Mouse (Mus musculus) hindlimb bud, embryonic 11.5 days (tissue): ENCODE data around the gene Sntb2.
"Not testable (repeated sequence)": the region's sequence is repeated elsewhere in the genome, so short reads cannot be mapped to it uniquely, and the experiment has no call there.

Experiments
- DNase-seq: peaks from one replicate; pipeline ENCODE4 v3.0.0-alpha.2; 2012; ENCODE audit warnings: low read depth, low spot score; ENCODE audit errors: extremely low spot score

Sntb2 gene

DNA sequence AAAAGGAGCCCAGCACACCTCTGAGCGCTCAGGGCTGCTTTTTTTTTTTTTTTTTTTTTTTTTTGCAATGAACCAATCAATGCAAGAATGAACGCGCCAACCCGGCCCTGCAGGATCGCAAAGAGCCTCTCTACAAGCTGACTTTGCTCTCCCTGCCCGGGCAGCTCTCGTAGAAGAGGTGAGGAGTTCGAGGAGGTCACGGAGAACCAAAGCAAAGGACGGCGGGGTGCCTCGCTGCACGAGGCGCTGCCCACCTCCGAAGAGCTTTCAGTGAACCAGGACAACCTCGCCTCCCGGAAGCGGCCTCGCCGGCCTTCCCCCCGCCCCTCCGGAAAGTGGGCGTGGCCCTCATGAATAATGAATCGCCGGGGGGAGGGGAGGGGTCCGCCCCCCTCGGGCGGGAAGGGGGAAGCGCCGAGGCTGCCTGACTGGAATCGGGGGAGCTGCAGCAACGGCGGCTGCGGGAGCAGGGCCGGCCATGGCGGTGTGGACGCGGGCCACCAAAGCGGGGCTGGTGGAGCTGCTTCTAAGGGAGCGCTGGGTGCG, at the start of gene Sntb2:
Gene Sntb2 (plus strand): TSS at position 427 of the 546 bp plus-strand sequence.
- peak; percentile 85 for DNase-seq

DNA sequence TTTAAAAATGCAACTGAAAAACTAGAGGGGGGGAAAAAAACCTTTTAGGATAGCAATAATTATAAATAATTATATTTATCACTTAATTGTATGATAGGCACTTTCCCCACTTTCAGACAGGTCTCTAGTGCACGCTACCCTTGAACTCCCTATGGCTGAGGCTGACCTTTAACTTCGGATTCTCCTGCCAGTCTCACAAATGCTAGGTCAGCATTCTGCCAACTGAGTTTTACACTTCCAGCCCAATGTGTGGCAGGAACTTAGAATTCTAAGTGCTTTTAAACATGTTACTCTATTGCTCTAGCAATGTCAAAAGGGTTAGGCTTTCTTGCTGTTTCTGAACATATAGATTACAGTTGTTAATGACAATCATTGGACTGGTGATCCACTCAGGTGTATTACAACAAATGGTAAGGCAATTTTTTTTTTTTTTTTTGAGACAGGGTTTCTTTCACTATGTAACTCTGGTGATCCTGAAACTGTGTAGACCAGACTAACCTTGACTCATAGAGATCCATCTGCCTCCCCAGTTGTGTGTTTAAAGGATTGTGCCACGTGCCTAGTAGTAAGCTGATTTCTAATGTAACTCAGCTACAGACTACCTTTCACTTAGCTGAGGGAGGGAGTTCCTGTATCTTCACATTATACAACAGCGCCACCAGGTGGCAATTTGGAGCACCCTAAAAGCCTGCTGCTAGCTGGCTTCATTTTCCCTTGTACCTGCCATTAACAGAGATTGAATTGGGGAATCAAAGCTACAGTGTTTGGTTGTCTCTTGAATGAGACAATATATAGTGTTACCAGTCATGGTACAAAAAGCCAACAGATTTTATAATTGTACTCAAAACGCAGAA, 48.0 kb upstream of the Sntb2 start:
- DNase-seq = peak; percentile 73

DNA sequence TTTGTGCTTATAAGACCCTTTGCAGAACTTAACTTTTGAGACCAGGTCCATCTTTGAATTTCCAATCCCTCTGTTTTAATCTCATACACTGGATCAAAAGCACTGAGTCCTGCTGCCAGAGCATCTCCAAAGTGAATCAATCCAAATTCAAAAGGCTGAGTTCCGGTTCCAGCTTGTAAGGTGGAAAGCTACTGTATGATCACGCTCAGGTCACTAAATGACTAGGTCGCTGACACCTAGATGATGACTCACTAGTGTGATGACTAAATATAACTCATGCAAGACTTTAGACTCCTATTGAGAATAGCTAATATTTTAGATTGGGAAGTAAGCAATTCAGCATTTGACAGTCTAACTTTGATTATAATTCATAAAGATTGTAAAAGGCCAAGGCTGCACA, 46.7 kb upstream of the Sntb2 start:
- no peak for DNase-seq

DNA sequence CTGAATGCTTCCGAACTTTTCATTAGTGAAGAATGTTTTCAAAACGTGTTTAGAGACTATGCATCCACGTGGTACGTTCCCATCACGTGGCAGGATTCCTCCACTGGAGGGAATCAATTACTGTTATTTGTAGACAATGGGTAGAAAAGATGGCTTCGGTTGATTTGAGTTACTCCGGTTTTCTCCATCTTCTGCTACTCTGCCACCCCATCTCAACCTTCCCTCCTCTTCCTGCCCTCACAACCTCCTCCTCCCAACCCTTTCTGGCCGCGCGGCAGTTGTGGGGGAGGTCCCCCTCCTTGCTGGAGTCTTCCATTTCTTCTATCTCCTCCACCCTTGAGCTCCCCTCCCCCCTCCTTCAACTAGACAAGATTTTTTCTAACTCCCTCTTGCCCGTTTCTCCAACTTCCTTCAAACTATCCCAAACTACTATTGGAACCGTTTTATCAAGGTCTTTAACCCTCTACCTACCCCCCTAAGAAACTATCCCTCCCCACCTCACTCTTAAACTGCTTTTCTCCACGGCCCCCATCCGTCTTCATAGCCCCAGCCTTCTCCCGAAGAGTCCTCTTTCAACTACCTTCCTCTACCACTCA, 43.2 kb upstream of the Sntb2 start:
- DNase-seq = no peak

DNA sequence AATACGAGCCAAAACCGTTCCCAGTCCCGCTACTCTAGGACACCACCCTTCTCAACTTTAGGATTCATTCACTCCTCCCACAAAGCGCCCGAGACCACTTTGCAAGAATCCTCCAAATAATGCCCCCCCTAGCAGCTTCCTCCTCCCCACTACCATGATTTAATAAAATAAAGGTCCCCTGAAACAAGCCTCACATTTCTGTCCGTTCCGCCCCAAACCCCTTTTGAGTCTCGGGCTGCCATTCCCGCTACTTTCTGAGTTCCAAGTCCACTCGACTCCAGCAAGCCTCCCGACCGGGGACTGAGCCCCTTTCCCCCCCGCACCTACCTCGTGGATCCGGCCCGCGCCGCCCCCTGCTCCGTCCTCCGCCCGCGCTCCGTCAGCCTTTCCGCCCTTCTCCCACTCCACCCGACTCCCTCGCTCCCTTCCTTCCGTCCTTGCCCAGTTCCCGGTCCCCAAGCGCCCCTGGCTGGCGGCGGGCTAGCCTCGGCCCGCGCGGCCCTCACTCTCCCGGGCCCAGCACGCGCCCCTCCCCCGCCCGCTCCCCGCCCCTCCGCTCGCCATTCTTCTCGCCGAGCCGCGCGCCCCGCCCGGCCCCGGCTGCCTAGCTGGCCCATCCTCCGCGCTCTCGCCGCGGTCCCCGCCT, 42.6 kb upstream of the Sntb2 start:
- no peak for DNase-seq

DNA sequence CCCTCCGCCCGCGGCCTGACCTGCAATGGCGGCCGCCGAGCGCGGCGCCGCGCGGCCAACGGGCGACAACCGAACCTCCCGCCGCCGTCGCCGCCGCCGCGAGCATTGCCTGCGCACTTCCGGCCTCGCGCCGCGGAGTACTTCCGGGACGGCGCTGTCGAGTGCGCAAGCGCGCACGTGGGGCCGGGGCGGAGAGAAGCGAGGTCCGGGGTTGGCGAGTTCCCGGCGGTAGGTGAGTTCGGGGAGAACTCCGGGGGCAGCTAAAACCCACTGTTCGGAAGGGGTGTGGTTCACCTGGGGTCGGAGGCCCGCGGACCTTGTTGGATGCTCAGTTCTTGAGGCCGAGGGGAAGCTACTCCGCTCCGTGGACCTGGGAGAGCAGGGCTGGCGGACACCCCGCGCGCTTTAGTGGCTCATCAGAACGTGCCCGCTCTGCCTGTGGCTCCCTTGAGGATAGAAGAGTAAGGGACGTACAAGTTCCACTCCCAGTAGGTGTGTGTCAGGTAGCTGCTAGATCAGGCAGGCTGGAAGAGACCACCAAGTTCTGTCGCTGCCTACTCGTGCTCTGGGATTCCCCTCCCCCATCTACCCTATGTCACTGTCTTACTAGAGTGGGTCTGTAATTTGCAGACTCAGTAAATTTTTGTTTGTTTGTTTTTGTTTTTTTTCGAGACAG, 41.9 kb upstream of the Sntb2 start, which contains the start of gene Utp4:
Gene Utp4 (plus strand): TSS at position 156 of the 676 bp plus-strand sequence.
- no peak for DNase-seq

DNA sequence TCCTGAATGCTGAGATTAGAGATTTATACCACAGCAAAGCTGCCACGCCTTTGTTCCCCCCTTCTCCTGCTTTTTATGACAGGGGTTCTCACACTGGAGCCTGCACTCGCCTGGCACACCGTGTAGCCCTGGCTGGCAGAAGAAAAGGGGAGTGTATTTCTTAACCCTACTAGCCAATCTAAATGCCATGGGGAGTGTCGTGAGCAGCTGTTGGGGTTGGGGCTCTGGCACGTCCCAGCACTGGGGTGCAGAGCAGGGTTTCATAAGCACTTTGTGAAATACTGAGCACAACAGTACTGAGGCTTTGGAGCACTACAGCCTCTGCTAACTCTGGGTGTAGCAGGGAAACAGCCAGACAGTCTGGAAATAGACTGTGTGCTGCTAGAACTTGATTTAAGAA, 36.1 kb upstream of the Sntb2 start:
- no peak for DNase-seq

DNA sequence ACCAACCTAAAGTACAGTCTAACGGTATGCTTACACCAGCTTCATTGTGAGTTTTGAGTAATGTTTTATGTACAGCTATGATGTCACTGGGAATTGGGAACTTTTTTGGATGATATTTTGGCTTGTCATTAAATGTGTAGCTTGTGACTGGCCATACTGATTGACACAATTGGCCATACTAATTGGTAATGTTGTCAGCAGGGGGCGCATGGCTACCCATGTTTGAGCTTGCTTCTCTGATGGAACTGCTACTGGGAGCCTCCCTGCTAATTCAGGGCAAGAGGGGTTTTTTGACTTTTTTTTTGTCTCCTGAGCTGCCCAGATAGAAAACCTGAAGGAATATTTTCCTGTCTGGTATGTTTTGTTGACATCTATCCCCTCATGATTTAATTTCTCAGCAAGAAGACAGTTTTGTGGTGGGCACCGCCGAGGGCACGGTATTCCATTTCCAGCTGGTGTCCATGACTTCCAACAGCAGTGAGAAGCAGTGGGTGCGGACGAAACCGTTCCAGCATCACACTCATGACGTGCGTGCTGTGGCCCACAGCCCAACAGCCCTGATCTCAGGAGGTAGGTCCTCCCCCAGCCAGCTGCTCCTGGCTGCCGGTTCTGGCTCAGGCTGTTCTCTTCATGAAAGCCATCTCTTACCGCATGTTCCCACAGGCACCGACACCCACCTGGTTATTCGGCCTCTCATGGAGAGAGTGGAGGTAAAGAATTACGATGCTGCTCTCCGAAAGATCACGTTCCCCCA, 29.6 kb upstream of the Sntb2 start:
- DNase-seq = no peak

DNA sequence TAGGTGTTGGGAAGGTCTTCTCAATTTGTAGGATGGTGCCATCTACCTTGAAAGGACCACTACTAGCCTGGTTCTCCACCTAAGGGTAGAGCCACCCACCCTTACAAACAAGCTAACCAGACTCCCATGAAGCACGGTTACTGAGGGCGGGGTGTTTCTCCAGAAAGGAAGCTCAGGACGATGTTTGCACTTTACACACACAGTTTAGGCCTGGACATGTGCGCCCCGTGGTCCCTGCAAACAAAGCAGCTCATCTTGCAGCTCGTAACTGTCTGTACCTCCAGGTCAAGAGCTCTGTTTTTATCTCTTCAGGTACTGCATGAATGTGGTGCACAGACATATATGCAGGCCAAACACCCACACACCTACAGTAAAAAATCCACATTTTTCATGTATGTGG, 28.9 kb upstream of the Sntb2 start:
- DNase-seq = no peak

DNA sequence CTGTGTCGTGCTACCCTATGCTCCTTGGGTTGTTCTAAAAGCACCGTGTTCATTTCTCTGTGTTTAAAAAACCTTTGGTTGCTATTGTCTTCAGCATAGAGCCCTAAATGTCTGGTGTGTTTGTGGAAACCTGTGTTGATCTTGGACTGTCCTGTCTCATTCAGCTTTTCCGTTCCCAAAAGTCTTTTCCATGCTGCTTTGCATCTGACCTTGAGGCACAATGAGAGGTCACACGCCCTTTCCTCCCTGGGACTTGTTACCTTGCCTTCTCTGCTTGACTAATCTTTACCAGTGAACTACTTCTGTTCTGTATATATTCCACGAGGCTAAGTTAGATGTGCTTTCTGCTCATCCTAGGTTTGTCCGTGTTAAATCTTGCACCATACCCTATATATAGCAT, 28.1 kb upstream of the Sntb2 start:
- DNase-seq = no peak

DNA sequence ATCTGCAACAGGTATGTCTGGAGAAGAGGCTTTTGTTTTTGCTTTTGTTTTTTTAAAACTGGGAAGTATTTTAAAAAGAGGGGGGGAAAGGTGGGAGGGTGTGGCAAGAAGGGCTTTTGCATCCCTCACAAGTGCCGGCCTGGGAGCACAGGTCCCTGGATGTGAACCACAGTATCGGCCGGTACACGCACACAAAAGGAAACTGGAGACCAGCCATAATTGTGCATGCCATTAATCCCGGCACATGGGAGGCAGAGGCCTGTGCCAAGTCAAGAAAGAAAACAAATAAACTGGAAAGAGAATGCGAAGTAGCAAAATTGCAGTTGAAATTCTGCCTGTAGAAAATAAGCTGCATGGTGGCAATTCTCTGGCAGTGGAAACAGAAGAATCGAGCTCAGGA, 27.3 kb upstream of the Sntb2 start:
- DNase-seq = no peak

DNA sequence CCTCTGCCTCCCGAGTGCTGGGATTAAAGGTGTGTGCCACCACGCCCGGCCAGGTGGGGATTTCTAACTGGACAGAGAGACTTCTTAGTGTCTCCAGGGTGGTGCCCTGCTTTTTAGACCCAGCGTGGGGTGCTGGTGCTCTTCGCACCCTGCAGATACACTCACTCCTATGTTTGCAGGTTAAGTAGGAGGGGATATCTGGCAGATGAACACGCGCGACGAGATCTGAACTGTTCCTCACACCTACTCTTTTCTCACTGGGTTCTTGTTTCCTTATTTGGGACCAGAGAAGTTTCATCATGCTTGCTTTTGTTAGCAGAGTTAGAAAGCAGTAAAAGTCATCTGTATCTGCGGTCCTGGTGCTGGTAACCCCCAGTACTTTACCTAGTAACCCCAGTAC, 21.9 kb upstream of the Sntb2 start:
- no peak for DNase-seq

DNA sequence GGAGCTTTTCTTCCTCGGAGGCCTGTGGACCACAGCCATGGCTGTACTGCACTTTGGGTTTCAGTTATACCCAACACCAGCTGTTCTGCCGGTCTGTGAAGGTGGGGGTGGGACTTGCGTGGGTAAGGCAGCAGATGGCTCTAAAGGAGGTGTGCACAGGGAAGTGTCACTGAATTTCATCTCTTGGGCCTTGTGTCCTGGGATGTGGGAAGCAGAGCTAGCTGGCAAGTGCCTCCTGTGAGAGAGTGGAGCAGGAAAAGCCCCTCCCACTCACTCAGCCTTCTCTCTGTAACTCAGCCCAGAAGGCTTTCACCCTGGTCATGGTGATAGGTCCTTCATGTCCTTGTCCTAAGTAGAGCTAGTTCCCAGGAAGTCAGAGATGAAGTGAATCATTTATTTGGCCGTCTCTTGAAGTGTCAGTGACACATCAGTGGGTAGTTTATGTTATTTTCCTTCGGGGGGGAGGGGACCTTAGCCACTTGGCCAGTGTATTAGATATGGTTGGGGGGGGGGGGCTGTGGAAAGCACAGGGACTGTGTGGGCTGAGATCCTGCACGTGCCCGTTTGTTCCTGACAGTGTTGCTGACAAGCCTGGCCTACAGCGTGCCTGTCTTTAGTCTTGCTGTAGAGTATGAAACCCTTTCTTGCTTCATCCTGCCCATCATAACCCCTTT, 15.7 kb upstream of the Sntb2 start:
- DNase-seq = no peak

DNA sequence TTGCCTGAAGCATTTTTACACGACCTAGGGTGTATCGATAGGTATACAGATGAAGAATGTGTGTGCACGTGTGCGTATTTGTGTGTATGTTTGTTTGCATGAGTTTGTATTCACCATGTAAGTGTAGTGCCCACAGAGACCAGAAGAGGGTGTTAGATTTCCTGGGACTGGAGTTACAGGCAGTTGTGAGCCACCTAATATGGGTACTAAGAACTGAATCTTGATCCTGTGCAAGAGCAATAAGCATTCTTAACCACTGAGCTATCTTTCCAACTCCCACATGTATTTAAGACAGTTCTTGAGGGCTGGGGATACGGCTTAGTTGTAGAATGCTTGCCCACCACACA, 15.2 kb upstream of the Sntb2 start:
- no peak for DNase-seq

DNA sequence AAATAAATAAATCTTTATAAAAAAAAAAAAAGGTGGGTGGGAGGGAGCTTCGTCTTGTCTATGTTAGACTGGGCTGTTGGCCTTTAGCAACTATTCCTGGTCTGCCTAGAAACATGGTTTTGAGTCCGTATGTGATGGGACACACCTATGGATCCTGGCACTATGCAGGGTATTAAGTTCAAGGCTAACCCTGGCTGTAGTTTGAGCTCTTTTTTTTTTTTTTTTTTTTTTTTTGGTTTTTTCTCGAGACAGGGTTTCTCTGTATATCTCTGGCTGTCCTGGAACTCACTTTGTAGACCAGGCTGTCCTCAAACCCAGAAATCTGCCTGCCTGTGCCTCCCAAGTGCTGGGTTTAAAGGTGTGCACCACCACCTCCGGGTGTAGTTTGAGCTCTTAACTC, 11.5 kb upstream of the Sntb2 start:
- no peak for DNase-seq

DNA sequence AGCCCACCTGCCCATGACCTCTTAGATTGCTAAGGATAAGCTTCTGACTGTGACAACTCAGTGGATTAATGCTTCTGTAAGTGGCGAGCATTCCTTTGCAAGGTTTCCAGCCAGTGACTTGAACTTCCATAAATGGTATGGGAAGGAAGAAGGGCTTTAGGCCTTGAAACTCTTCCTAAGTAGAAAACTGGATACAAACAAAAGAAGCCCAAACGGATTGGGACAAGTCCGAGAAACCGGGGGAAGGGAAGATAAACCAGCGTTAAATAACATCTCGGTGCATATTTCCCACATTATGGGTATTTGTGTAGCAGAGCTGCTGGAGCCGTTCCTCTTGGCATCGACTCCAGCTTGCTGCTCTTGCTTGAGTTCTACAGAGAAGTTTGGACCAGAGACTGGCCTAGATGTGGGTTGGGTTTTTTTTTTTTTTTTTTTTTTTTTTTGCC, 10.6 kb upstream of the Sntb2 start:
- no peak for DNase-seq

DNA sequence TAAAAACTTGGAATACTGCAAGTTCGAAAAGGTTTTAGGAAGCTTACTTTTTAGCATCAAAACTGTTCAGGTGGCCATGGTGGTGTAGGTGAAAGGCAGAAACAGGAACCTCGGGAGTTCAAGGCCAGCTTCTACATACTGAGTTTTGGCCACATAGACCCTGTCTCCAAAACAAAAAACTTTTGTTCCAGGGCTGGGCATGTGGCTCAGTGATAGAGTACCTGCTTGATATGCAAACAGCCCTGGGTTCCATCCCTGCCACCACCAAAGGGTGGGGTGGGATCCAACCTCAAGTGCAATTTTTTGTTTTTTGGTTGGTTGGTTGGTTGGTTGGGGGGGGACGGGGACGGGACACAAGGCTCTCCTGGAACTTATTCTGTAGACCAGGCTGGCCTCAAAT, 10.1 kb upstream of the Sntb2 start:
- DNase-seq = no peak

DNA sequence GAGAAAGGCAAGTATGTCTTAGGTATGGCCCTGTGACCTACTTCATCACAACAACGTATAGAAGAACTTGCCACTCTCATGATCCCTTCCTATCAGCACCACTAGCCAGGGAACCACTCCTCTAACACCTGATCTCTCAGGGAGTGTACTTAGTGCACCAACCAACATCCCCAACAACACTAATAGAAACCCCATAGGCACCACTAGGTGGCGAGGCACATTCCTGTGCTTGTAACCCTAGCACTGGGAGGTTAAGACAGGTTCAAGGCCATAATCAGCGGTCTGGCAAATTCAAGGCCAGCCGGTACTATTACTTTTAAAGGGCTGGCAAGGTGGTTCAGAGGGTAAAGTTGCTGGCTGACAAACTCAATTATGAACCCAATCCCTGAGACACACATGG, 8.3 kb upstream of the Sntb2 start:
- DNase-seq = no peak

DNA sequence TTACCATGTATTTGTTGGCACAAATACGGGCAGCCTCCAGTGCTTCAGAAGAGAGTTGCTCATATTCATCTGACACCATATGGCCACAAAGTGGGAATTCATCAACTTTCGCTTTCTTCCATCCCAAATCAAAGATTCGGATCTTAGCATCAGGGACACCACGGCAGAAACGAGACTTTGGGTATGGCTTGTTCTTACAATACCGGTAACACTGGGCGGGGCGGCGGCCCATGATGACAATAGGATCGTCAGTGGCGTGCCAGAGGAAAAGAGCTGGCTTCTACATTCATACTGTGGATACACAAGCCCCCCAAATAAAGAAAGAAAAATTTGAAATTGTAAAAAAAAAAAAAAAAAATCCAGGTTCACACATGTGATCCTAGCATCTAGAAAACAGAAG, 7.4 kb upstream of the Sntb2 start:
- DNase-seq = not testable (repeated sequence)
